Mouse (Mus musculus) gastrocnemius, postnatal 14 days (tissue): ENCODE results near the gene Ikbip. TPM values are rescaled to one million over a fixed set of nuclear protein-coding genes. Genes with fewer than 3 reads are reported as not detected.

Experiments used
- DNase-seq: peaks from one replicate; pipeline ENCODE4 v3.0.0; 2021; ENCODE audit warnings: mixed read lengths
- intact Hi-C: fragments of 180-260 bp; cut with DNase I; formaldehyde crosslinking; loops from one replicate; pipeline ENCODE4 v1.15.1; 2025; ENCODE audit warnings: low total_unique reads
- total RNA-seq, 2 experiments: library from RNA; stranded (reverse); gene quantifications; 2 replicates each; pipeline ENCODE4 v1.2.3; 2021

The Ikbip gene
- total RNA-seq, 2 experiments from 2014 or later: 16.2 to 18.2 TPM

- intact Hi-C loops: no loop called here
- no peak for DNase-seq
These were observed 23.2 kb downstream of the Ikbip start for GRCm38 (mm10) chr10:91105981-91106380.

GRCm38 (mm10) chr10:91109841-91110240, 27.1 kb downstream of the Ikbip start:
- DNase-seq: no peak
- intact Hi-C loops: no loop called here

- no peak for DNase-seq
- intact Hi-C loops: no loop called here
These were observed 34.2 kb downstream of the Ikbip start for GRCm38 (mm10) chr10:91116958-91117357.

GRCm38 (mm10) chr10:91122646-91123045, 39.9 kb downstream of the Ikbip start:
- intact Hi-C loops: no loop called here
- no peak for DNase-seq

- intact Hi-C loops: no loop called here
- peak; percentile 62 for DNase-seq
These were observed 40.6 kb downstream of the Ikbip start for GRCm38 (mm10) chr10:91123281-91123827.

- intact Hi-C loops: no loop called here
- DNase-seq: peak; percentile 98
These were observed 41.4 kb downstream of the Ikbip start, which contains the start of gene Slc25a3 for GRCm38 (mm10) chr10:91123828-91124822. Gene Slc25a3 (minus strand): TSS chr10:91124059.

GRCm38 (mm10) chr10:91126618-91127355, 44.0 kb downstream of the Ikbip start:
- no peak for DNase-seq
- intact Hi-C loops: no loop called here

GRCm38 (mm10) chr10:91127395-91127794, 44.7 kb downstream of the Ikbip start:
- intact Hi-C loops: no loop called here
- no peak for DNase-seq

- DNase-seq: no peak
- intact Hi-C loops: no loop called here
These were observed 45.9 kb downstream of the Ikbip start for GRCm38 (mm10) chr10:91128551-91129160.

- no peak for DNase-seq
- intact Hi-C loops: no loop called here
These were observed 48.1 kb downstream of the Ikbip start for GRCm38 (mm10) chr10:91130792-91131191.

GRCm38 (mm10) chr10:91131565-91131964, 48.8 kb downstream of the Ikbip start:
- intact Hi-C loops: no loop called here

GRCm38 (mm10) chr10:91135302-91135972, 52.7 kb downstream of the Ikbip start:
- intact Hi-C loops: loop anchor here (5.0 kb wide), 1 partner anchor 63 kb away; no protein-coding TSS in a partner anchor
- no peak for DNase-seq

More at GRCm38 (mm10) chr10:91131565-91131964, 48.8 kb downstream of the Ikbip start:
- no peak for DNase-seq

GRCm38 (mm10) chr10:91137400-91137799, 54.7 kb downstream of the Ikbip start:
- intact Hi-C loops: loop anchor here (5.0 kb wide), 1 partner anchor 65 kb away; no protein-coding TSS in a partner anchor
- DNase-seq: no peak

- intact Hi-C loops: loop anchor here (5.0 kb wide), 1 partner anchor 66 kb away; no protein-coding TSS in a partner anchor
- DNase-seq: no peak
These were observed 55.6 kb downstream of the Ikbip start for GRCm38 (mm10) chr10:91138317-91138716.

- DNase-seq: no peak
- intact Hi-C loops: loop anchor here (5.0 kb wide), 1 partner anchor 67 kb away; no protein-coding TSS in a partner anchor
These were observed 56.5 kb downstream of the Ikbip start for GRCm38 (mm10) chr10:91139148-91139766.

- intact Hi-C loops: no loop called here
- DNase-seq: no peak
These were observed 58.8 kb downstream of the Ikbip start for GRCm38 (mm10) chr10:91141564-91141963.

- DNase-seq: no peak
- intact Hi-C loops: no loop called here
These were observed 60.0 kb downstream of the Ikbip start for GRCm38 (mm10) chr10:91142654-91143191.
